Mouse (Mus musculus) stomach, embryonic 15.5 days (tissue): ENCODE data around the gene Olfr980. TPM values are rescaled to one million over a fixed set of nuclear protein-coding genes. Genes with fewer than 3 reads are reported as not detected.
"Not testable (repeated sequence)": the region's sequence is repeated elsewhere in the genome, so short reads cannot be mapped to it uniquely, and the experiment has no call there.

Experiments
- ATAC-seq: fragments of 200-750 bp; cut with Nextera tagmentation; 2 replicates; pipeline ENCODE4 v1.8.0; 2017; ENCODE audit warnings: low read depth, moderate number of reproducible peaks, moderate TSS enrichment; ENCODE audit not compliant: insufficient read depth, low FRiP score
- H3K27ac ChIP-seq: fragments of 300-500 bp; sonication (generic); 2 replicates; pipeline ENCODE4 v1.5.1; 2015; ENCODE audit warnings: mild to moderate bottlenecking, inconsistent platforms
- H3K27me3 ChIP-seq: fragments of 300-500 bp; sonication (generic); replicated peaks from 2 replicates; pipeline ENCODE4 v1.6.1; 2015; ENCODE audit warnings: inconsistent platforms
- H3K36me3 ChIP-seq: fragments of 300-500 bp; sonication (generic); 2 replicates; pipeline ENCODE4 v1.6.1; 2015; ENCODE audit warnings: inconsistent platforms
- H3K4me1 ChIP-seq: fragments of 300-500 bp; sonication (generic); 2 replicates; pipeline ENCODE4 v1.6.1; 2015; ENCODE audit warnings: inconsistent platforms
- H3K4me2 ChIP-seq: fragments of 300-500 bp; sonication (generic); 2 replicates; pipeline ENCODE4 v1.6.1; 2015; ENCODE audit warnings: mild to moderate bottlenecking, inconsistent platforms
- H3K4me3 ChIP-seq: fragments of 300-500 bp; sonication (generic); replicated peaks from 2 replicates; pipeline ENCODE4 v1.5.1; 2015; ENCODE audit warnings: inconsistent platforms
- H3K9ac ChIP-seq: fragments of 300-500 bp; sonication (generic); 2 replicates; pipeline ENCODE4 v1.6.1; 2015; ENCODE audit warnings: inconsistent platforms
- H3K9me3 ChIP-seq: fragments of 300-500 bp; sonication (generic); 2 replicates; pipeline ENCODE4 v1.6.1; 2016; ENCODE audit warnings: inconsistent platforms
- WGBS: fragments of 180-500 bp; shearing (Covaris S2); methylation state at CpG from one replicate; pipeline ENCODE4 v1.1.7; 2015; 5-methylcytosine and 5-hydroxymethylcytosine counted together
- polyA plus RNA-seq: library from polyadenylated mRNA; unstranded; fragments of >200 nt; fragmentation: Nextera tagmentation; extraction: Ambion mirVana; gene quantifications from 2 replicates; pipeline ENCODE4 v1.2.1, GENCODE M21; 2015

Gene Olfr980
- polyA plus RNA-seq: not detected in 2 replicates

DNA sequence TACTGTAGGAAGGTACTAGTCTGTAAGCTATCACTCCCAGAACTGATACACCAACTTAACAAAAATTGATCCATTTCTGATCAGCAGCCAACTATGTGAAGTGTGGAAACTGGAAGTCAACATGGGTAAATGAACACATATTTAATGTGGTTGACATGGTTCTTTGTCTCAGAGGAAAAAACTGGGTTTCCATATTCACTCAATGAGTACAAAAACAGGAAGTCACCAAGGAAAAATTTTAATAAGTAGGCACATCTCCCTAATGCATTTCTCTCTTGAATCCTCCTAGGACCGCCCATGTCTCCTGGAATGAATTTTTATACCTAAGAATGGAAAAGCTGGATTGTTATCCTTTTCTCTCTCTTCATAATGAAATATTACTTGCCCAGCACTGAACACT lies at the start of gene Olfr980:
Olfr980 (minus strand) TSS at position 101 of the 400 bp plus-strand sequence.
- Histone ChIP-seq H3K27ac (no peak within 1 kb of the TSS), H3K9ac (no peak within 1 kb of the TSS), H3K4me2 (no peak within 1 kb of the TSS), H3K4me1 (no peaks in the 10 kb centered on the region), H3K27me3 (no peaks in the 10 kb centered on the region), H3K4me3 (no peak within 1 kb of the TSS), H3K9me3 (no peaks in the 10 kb centered on the region), H3K36me3 (no peaks in the 10 kb centered on the region)
- ATAC-seq: no peak
- WGBS: 74% methylated on average over 1 of the region's 1 CpGs

DNA sequence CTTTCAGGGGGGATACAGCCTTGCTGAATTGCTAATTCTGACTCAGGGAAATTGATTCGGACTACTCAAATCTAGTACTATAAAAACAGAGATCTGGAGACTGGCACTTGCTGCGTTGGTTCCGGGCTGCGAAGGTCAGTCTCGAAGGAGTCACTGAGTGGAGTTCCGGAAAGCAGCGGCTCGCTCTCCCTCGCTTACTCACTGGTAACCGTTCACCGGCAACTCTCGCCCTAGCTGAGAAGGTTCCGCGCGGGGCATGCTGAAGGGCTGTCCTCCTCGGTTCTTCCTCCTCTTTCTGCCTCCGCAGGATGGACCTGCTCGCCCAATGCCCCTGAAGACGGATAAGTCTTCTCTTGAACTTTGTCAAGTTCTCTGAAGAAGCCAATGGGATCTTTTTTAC lies 40.8 kb upstream of the Olfr980 start:
- no peaks in the 10 kb centered on the region for H3K36me3 ChIP-seq
- H3K4me2 ChIP-seq: no peak overlapping the region
- H3K9ac ChIP-seq: no peak overlapping the region
- 91% methylated on average over 19 of the region's 19 CpGs for WGBS
- no peaks in the 10 kb centered on the region for H3K4me1 ChIP-seq
- H3K27ac ChIP-seq: no peak overlapping the region
- H3K9me3 ChIP-seq: no peaks in the 10 kb centered on the region
- no peak overlapping the region for H3K4me3 ChIP-seq
- ATAC-seq: no peak
- H3K27me3 ChIP-seq: no peaks in the 10 kb centered on the region

DNA sequence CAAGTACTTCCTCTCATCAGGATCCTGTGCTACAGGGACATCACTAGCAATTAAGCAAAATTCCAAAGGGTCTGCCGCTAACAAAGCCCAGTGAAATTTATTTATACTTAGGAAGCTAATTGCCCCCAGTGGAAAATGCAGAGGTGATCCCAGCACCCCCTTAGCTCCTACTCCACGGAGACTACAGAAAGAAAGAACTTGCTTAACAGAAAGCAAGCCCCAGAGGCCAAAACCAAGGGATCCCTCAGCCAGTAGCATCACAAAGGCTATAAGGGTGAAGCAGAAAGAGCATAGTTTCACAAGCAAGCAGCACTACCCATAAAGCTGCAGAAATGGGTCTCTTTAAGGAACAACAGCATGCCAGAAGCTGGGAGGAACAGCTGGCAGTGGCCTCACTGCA lies 11.8 kb upstream of the Olfr980 start, which contains the start of gene Olfr981:
Olfr981 (plus strand) TSS at position 301 of the 400 bp plus-strand sequence.
- no peaks in the 10 kb centered on the region for H3K27me3 ChIP-seq
- no peak within 1 kb of the TSS for H3K4me3 ChIP-seq
- H3K4me2 ChIP-seq: no peak within 1 kb of the TSS
- H3K27ac ChIP-seq: no peak within 1 kb of the TSS
- WGBS: 56% methylated on average over 2 of the region's 2 CpGs
- H3K9ac ChIP-seq: no peak within 1 kb of the TSS
- H3K36me3 ChIP-seq: no peaks in the 10 kb centered on the region
- no peaks in the 10 kb centered on the region for H3K4me1 ChIP-seq
- H3K9me3 ChIP-seq: no peaks in the 10 kb centered on the region
- no peak for ATAC-seq

DNA sequence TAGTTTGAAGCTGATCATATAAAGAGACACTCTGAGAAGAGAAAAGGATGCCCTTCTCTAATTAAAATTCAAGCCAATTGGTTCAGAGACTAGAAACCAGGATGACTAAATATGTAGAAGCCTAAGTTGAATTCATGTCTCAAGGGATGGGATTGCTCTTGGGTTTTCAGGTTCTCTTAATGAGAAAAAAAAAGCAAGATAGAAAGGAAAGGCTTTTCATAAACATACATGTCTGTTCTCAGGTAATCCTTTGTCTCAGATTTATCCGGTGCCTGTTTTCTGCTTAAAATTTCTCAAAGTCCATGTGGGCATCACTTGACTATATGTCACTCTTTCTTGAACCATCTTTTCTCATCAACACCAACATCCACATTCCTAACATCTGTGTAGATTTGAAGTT lies 6.0 kb downstream of the Olfr980 start, which contains the start of gene Olfr979:
Olfr979 (minus strand) TSS at position 101 of the 400 bp plus-strand sequence.
- no peak for ATAC-seq
- Histone ChIP-seq H3K36me3 (no peaks in the 10 kb centered on the region), H3K27ac (no peak within 1 kb of the TSS), H3K4me2 (no peak within 1 kb of the TSS), H3K4me3 (no peak within 1 kb of the TSS), H3K9me3 (no peaks in the 10 kb centered on the region), H3K9ac (no peak within 1 kb of the TSS), H3K27me3 (no peaks in the 10 kb centered on the region), H3K4me1 (no peaks in the 10 kb centered on the region)
- 97% methylated on average over 1 of the region's 1 CpGs for WGBS

DNA sequence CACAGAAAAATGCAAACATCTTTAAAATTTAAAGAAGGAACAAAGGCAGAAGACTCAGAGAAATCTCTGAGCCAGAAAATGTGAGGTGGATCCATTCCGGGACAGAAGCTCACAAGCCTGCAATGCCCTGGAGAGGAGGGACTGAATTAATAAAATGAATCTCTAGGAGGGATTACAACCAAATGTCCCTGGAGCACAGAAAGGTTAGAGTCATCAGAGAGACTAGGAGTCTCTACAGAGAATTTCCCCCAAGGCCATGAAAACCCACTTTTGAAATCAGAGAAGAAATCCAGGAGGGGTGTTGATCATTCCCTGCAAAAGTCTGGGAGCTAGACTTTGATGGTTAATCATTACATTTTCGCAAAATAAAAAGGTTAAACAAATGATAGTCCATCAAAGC lies 17.6 kb downstream of the Olfr980 start, which contains the start of gene Olfr978:
Olfr978 (plus strand) TSS at position 301 of the 400 bp plus-strand sequence.
- H3K4me2 ChIP-seq: no peak within 1 kb of the TSS
- H3K36me3 ChIP-seq: no peaks in the 10 kb centered on the region
- H3K27ac ChIP-seq: no peak within 1 kb of the TSS
- WGBS: 81% methylated on average over 2 of the region's 2 CpGs
- no peak within 1 kb of the TSS for H3K4me3 ChIP-seq
- no peaks in the 10 kb centered on the region for H3K9me3 ChIP-seq
- H3K9ac ChIP-seq: no peak within 1 kb of the TSS
- no peaks in the 10 kb centered on the region for H3K4me1 ChIP-seq
- no peak for ATAC-seq
- no peaks in the 10 kb centered on the region for H3K27me3 ChIP-seq

DNA sequence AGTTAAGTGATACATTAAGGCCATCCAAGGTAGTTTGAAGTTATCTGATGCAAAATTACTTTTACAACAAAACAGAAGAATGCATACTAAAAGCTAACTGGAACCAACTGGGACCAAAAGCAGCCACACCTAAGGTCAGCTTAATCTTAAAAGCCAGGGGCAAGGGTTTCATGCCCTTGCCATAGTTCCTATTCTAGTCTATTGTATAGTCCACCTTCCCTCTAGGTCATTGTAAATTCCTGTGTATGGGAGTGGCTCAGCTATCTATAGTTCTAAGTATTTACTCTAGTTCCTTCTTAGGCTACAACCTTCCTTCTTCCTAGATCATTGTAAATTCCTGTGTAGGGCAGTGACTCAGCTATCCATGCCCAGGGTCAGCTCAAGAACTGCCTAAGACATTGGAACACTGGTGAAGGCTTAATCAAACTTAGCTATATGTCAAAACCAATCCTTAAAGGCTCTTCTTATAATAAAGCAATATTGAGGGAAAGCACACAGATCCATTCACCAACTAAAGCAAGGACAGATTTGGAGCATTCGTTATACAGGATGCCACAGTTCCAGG lies 32.7 kb downstream of the Olfr980 start:
- not testable (repeated sequence) for H3K4me2 ChIP-seq, H3K4me3 ChIP-seq, ATAC-seq, H3K9ac ChIP-seq, H3K36me3 ChIP-seq, H3K27me3 ChIP-seq, H3K9me3 ChIP-seq, H3K27ac ChIP-seq, H3K4me1 ChIP-seq
- 83% methylated on average over 1 of the region's 1 CpGs for WGBS

DNA sequence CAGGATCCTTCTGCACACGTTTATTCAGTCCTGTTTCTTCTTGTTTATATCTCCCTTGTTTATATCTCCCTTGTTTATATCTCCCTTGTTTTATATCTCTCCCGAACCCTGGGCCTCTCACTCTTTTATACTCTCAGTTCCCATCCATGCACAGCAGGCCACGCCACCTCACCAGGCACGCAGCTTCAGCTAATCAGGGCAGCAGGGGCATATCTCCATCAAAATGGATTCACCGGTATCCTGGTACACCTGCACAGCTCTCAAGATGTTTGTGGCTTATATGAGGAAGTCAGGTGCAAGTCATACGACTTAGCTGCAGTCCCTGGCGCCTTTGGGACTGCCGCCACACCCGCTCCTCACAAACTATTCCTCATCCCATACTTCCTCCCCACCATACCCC lies 48.3 kb downstream of the Olfr980 start, which contains the start of gene Olfr976:
Olfr976 (minus strand) TSS at position 101 of the 400 bp plus-strand sequence.
- 81% methylated on average over 8 of the region's 9 CpGs for WGBS
- H3K36me3 ChIP-seq, H3K9me3 ChIP-seq, ATAC-seq, H3K27me3 ChIP-seq, H3K4me2 ChIP-seq, H3K27ac ChIP-seq, H3K4me3 ChIP-seq, H3K9ac ChIP-seq, H3K4me1 ChIP-seq: not testable (repeated sequence)

Other genes starting within 250 kb of the Olfr980 start
- gene Olfr968, start 226.3 kb downstream of the Olfr980 start, polyA plus RNA-seq: not detected in 2 replicates
- gene Olfr969, start 218.6 kb downstream of the Olfr980 start, polyA plus RNA-seq: not detected in 2 replicates
- gene Olfr970, start 200.7 kb downstream of the Olfr980 start, polyA plus RNA-seq: not detected in 2 replicates
- gene Olfr971, start 172.7 kb downstream of the Olfr980 start, polyA plus RNA-seq: not detected in 2 replicates
- gene Olfr972, start 143.2 kb downstream of the Olfr980 start, polyA plus RNA-seq: not detected in 2 replicates
- gene Olfr229, start 102.2 kb downstream of the Olfr980 start, polyA plus RNA-seq: not detected in 2 replicates
- not detected in 2 replicates for gene Olfr974, start 72.1 kb downstream of the Olfr980 start, polyA plus RNA-seq
- 0.04 TPM in 1 of 2 replicates, not detected in the other for gene Olfr975, start 57.5 kb downstream of the Olfr980 start, polyA plus RNA-seq
- gene Olfr976, start 48.4 kb downstream of the Olfr980 start, polyA plus RNA-seq: not detected in 2 replicates
- not detected in 2 replicates for gene Olfr978, start 17.5 kb downstream of the Olfr980 start, polyA plus RNA-seq
- not detected in 2 replicates for gene Olfr979, start 6.1 kb downstream of the Olfr980 start, polyA plus RNA-seq
- gene Olfr981, start 11.9 kb upstream of the Olfr980 start, polyA plus RNA-seq: not detected in 2 replicates
- not detected in 2 replicates for gene Olfr982, start 64.2 kb upstream of the Olfr980 start, polyA plus RNA-seq
- gene Olfr983, start 84.0 kb upstream of the Olfr980 start, polyA plus RNA-seq: not detected in 2 replicates
- not detected in 2 replicates for gene Olfr984, start 104.6 kb upstream of the Olfr980 start, polyA plus RNA-seq
- gene Olfr985, start 120.6 kb upstream of the Olfr980 start, polyA plus RNA-seq: not detected in 2 replicates
- gene Tmem225, start 138.5 kb upstream of the Olfr980 start, polyA plus RNA-seq: not detected in 2 replicates
- not detected in 2 replicates for gene Olfr986, start 171.3 kb upstream of the Olfr980 start, polyA plus RNA-seq
- 4.2 and 4.7 TPM in 2 replicates for gene Zfp202, start 182.7 kb upstream of the Olfr980 start, polyA plus RNA-seq